Mouse (Mus musculus): ENCODE data around the gene Ankrd9. TPM values are rescaled to one million over a fixed set of nuclear protein-coding genes. Genes with fewer than 3 reads are reported as not detected.
A peak's percentile ranks its signal among the peaks of the same experiment; 100 is the strongest.

The Ankrd9 gene
- polyA plus RNA-seq, 1 experiment from 2014 or later, result 10.8 TPM

DNA sequence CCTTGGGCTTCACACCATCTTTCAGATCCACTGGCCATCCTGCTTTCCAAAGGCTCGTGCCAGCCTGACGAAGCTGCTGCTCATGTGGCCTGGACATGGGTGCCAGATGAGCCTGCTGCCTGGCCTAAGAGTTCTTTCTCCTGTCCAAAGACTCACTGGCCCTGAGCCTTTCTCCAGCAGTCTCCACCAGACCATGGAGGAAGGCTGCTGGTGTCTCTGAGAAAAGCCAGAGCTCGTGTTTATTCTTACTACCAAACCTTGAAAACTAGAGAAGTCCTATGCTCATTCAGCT is 30.0 kb downstream of the Ankrd9 start:
- H3K9me3 ChIP-seq (ENCODE audit: control insufficient read depth, low read length), result no peaks in the 10 kb centered on the region
- H3K27me3 ChIP-seq (ENCODE audit: control insufficient read depth, insufficient read depth, low read length), result no peaks in the 10 kb centered on the region
- no peak overlapping the region for H3K4me2 ChIP-seq (ENCODE audit: low read length)
- H3K27ac ChIP-seq (replicated peaks in 1 of 2; ENCODE audit: control insufficient read depth in 1 of 2, insufficient read depth in 1 of 2, low read depth in 2 of 2, low read length in 2 of 2), result no peak overlapping the region
- H3K9ac ChIP-seq (ENCODE audit: low read length), result no peak overlapping the region
- no peak overlapping the region for H3K4me3 ChIP-seq (ENCODE audit: control insufficient read depth in 1 of 2, insufficient read depth in 1 of 2, low read depth in 1 of 2, low read length in 2 of 2)
- 79% methylated on average over 3 of the region's 3 CpGs for WGBS
- no peak for ATAC-seq (ENCODE audit: insufficient number of reproducible peaks, insufficient read depth, low FRiP score, low read depth)
- H3K4me1 ChIP-seq (ENCODE audit: control insufficient read depth in 2 of 2, insufficient read depth in 2 of 2, low read length in 2 of 2), result peaks cover 0 to 4% of the 10 kb centered on the region in 2 experiments; a peak in 1 of 4 replicates
- peaks cover 46% of the 10 kb centered on the region for H3K36me3 ChIP-seq (ENCODE audit: control insufficient read depth, insufficient read depth, low read length)

DNA sequence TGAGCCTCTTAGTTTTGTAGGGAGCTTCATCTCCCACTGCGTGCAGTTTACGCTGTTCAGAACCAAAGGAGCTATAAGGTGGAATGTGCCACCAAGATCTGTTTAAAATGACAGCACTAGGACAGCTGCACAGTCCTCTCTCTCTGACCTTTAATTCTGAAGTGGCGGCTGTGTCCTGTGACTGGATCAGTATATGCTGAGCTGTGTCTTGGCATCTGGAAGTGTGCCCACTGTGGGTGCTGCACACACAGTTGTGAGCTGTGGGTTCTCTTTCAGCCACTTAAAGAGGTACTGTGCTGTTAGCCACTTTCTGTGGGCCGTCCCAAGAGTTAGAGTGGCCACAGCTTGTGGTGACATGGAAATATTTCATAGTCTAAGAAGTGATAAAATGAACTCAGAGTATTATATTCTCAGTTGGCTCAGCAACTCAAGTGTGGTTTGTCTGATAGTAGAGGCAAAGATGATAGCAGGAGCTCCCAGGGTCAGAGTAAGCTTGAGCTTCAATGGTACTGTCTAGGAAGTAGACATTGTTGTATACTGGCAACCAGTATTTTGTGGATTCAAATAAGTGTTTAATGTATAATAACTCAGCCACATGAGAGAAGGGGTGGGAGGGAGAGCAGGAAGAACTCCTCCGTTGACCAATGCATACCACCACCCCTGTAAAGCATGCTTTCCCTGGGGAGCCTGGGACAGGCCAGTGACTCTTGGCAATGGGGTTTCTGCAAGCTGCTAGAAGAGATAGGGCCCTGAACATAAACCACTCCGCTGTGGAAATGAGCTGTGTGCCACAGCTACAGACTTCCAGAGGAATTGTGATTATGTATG is 30.5 kb downstream of the Ankrd9 start:
- Histone ChIP-seq H3K27me3 (ENCODE audit: control insufficient read depth, insufficient read depth, low read length) (no peaks in the 10 kb centered on the region), H3K4me1 (ENCODE audit: control insufficient read depth in 2 of 2, insufficient read depth in 2 of 2, low read length in 2 of 2) (peaks cover 0 to 4% of the 10 kb centered on the region in 2 experiments; a peak in 1 of 4 replicates), H3K4me2 (ENCODE audit: low read length) (no peak overlapping the region), H3K4me3 (ENCODE audit: control insufficient read depth in 1 of 2, insufficient read depth in 1 of 2, low read depth in 1 of 2, low read length in 2 of 2) (no peak overlapping the region), H3K9me3 (ENCODE audit: control insufficient read depth, low read length) (no peaks in the 10 kb centered on the region), H3K27ac (replicated peaks in 1 of 2; ENCODE audit: control insufficient read depth in 1 of 2, insufficient read depth in 1 of 2, low read depth in 2 of 2, low read length in 2 of 2) (no peak overlapping the region), H3K36me3 (ENCODE audit: control insufficient read depth, insufficient read depth, low read length) (peaks cover 48% of the 10 kb centered on the region), H3K9ac (ENCODE audit: low read length) (no peak overlapping the region)
- 76% methylated on average over 6 of the region's 6 CpGs for WGBS
- ATAC-seq (ENCODE audit: insufficient number of reproducible peaks, insufficient read depth, low FRiP score, low read depth), result no peak

DNA sequence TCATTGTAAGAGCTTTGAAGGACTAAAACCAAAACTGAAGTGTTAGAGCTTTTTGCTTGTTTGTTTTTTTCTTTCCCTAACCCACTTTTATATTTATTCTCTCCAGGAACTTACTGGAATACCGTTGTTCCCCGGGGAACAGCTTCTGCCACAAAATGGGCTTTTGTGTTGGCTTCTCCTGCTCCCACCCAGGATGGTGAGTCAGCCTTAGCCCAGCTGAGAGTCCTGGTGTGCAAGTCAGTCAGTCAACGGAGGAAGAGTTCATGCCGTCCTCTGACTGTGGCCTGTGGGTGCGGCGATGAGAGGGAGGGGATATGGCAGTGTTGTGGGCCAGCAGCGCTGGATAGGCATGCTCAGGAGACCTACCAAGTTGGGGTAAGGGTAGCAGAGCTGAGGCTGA is 32.6 kb downstream of the Ankrd9 start:
- no peak overlapping the region for H3K27ac ChIP-seq (replicated peaks in 1 of 2; ENCODE audit: control insufficient read depth in 1 of 2, insufficient read depth in 1 of 2, low read depth in 2 of 2, low read length in 2 of 2)
- ATAC-seq (ENCODE audit: insufficient number of reproducible peaks, insufficient read depth, low FRiP score, low read depth), result no peak
- no peaks in the 10 kb centered on the region for H3K27me3 ChIP-seq (ENCODE audit: control insufficient read depth, insufficient read depth, low read length)
- H3K36me3 ChIP-seq (ENCODE audit: control insufficient read depth, insufficient read depth, low read length), result peaks cover 49% of the 10 kb centered on the region
- peaks cover 0 to 4% of the 10 kb centered on the region in 2 experiments; a peak in 1 of 4 replicates for H3K4me1 ChIP-seq (ENCODE audit: control insufficient read depth in 2 of 2, insufficient read depth in 2 of 2, low read length in 2 of 2)
- no peak overlapping the region for H3K9ac ChIP-seq (ENCODE audit: low read length)
- no peaks in the 10 kb centered on the region for H3K9me3 ChIP-seq (ENCODE audit: control insufficient read depth, low read length)
- no peak overlapping the region for H3K4me2 ChIP-seq (ENCODE audit: low read length)
- WGBS, result 83% methylated on average over 7 of the region's 7 CpGs
- no peak overlapping the region for H3K4me3 ChIP-seq (ENCODE audit: control insufficient read depth in 1 of 2, insufficient read depth in 1 of 2, low read depth in 1 of 2, low read length in 2 of 2)

DNA sequence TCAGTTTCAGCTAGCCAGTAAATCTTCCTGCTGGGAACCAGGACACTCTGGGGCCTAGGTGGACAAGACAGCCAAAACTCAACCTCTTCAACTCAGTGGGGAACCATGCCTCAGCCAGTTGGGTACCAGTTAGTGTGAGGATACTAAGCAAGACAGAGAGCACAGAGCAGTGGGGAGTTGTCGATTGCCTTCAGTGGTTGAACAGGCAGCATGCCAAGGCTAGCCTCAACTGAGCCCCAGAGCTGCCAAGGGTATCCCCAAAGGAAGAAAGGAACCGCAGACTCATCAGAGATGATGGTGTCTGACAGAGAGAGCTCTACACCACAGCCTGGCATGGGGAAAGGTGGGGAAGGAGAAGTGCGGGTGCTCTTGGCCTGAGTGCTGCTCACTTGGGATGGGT is 38.0 kb downstream of the Ankrd9 start:
- no peaks in the 10 kb centered on the region for H3K27me3 ChIP-seq (ENCODE audit: control insufficient read depth, insufficient read depth, low read length)
- H3K9ac ChIP-seq (ENCODE audit: low read length), result no peak overlapping the region
- peaks cover 48% of the 10 kb centered on the region; the same call in 1 of the 2 replicates for H3K36me3 ChIP-seq (ENCODE audit: control insufficient read depth, insufficient read depth, low read length)
- H3K4me1 ChIP-seq (ENCODE audit: control insufficient read depth in 2 of 2, insufficient read depth in 2 of 2, low read length in 2 of 2), result no peaks in the 10 kb centered on the region
- ATAC-seq (ENCODE audit: insufficient number of reproducible peaks, insufficient read depth, low FRiP score, low read depth), result no peak
- no peak overlapping the region for H3K4me3 ChIP-seq (ENCODE audit: control insufficient read depth in 1 of 2, insufficient read depth in 1 of 2, low read depth in 1 of 2, low read length in 2 of 2)
- H3K27ac ChIP-seq (replicated peaks in 1 of 2; ENCODE audit: control insufficient read depth in 1 of 2, insufficient read depth in 1 of 2, low read depth in 2 of 2, low read length in 2 of 2), result no peak overlapping the region
- 91% methylated on average over 3 of the region's 3 CpGs for WGBS
- H3K9me3 ChIP-seq (ENCODE audit: control insufficient read depth, low read length), result no peaks in the 10 kb centered on the region
- H3K4me2 ChIP-seq (ENCODE audit: low read length), result no peak overlapping the region

DNA sequence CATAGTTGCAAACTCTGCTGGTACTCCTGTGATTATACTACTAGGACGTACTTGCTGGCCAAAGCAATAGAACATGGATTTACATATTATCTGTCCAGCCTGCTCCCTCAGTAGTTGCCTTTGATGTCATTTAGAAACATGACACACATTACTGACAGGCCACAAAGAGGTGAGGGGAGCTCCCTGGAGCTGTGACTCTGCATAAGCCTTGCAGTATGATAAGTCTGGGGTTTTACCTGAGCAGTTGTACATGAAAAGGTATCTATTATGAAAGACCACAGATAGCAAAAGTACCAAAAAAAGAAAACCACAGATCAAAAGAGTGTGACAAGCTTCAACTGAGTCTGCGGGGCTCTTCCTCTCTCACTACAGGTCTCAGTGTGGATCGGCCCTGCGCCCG is 39.5 kb downstream of the Ankrd9 start:
- WGBS, result 95% methylated on average over 5 of the region's 5 CpGs
- Histone ChIP-seq H3K4me1 (ENCODE audit: control insufficient read depth in 2 of 2, insufficient read depth in 2 of 2, low read length in 2 of 2) (no peaks in the 10 kb centered on the region), H3K9me3 (ENCODE audit: control insufficient read depth, low read length) (no peaks in the 10 kb centered on the region), H3K4me3 (ENCODE audit: control insufficient read depth in 1 of 2, insufficient read depth in 1 of 2, low read depth in 1 of 2, low read length in 2 of 2) (no peak overlapping the region), H3K27ac (replicated peaks in 1 of 2; ENCODE audit: control insufficient read depth in 1 of 2, insufficient read depth in 1 of 2, low read depth in 2 of 2, low read length in 2 of 2) (no peak overlapping the region), H3K9ac (ENCODE audit: low read length) (no peak overlapping the region), H3K4me2 (ENCODE audit: low read length) (no peak overlapping the region), H3K27me3 (ENCODE audit: control insufficient read depth, insufficient read depth, low read length) (no peaks in the 10 kb centered on the region), H3K36me3 (ENCODE audit: control insufficient read depth, insufficient read depth, low read length) (peaks cover 35% of the 10 kb centered on the region; the same call in 1 of the 2 replicates)
- no peak for ATAC-seq (ENCODE audit: insufficient number of reproducible peaks, insufficient read depth, low FRiP score, low read depth)

DNA sequence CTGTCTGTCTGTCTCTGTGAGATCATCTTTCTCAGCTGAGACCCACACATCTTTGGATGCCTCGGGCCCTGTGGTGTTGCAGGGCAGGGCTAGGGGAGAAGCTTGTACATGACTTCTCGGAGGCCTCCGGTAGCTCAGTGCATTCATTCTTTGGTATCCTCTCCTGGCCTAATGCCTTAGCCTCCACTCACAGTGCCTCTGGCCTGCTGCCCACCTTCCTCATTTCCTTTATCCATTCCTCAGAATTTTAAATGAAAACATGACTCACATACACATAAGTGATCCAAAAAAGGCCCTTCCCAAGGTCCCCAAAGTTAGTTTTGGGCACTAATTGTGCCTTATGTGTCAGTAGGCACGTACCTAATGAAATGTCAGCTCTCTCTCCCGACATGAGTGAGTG is 41.3 kb downstream of the Ankrd9 start:
- Histone ChIP-seq H3K4me3 (ENCODE audit: control insufficient read depth in 1 of 2, insufficient read depth in 1 of 2, low read depth in 1 of 2, low read length in 2 of 2) (no peak overlapping the region), H3K4me1 (ENCODE audit: control insufficient read depth in 2 of 2, insufficient read depth in 2 of 2, low read length in 2 of 2) (no peaks in the 10 kb centered on the region), H3K9me3 (ENCODE audit: control insufficient read depth, low read length) (no peaks in the 10 kb centered on the region), H3K4me2 (ENCODE audit: low read length) (no peak overlapping the region), H3K9ac (ENCODE audit: low read length) (no peak overlapping the region), H3K27ac (replicated peaks in 1 of 2; ENCODE audit: control insufficient read depth in 1 of 2, insufficient read depth in 1 of 2, low read depth in 2 of 2, low read length in 2 of 2) (no peak overlapping the region), H3K27me3 (ENCODE audit: control insufficient read depth, insufficient read depth, low read length) (no peaks in the 10 kb centered on the region), H3K36me3 (ENCODE audit: control insufficient read depth, insufficient read depth, low read length) (peaks cover 48% of the 10 kb centered on the region)
- 88% methylated on average over 5 of the region's 5 CpGs for WGBS
- ATAC-seq (ENCODE audit: insufficient number of reproducible peaks, insufficient read depth, low FRiP score, low read depth), result no peak

DNA sequence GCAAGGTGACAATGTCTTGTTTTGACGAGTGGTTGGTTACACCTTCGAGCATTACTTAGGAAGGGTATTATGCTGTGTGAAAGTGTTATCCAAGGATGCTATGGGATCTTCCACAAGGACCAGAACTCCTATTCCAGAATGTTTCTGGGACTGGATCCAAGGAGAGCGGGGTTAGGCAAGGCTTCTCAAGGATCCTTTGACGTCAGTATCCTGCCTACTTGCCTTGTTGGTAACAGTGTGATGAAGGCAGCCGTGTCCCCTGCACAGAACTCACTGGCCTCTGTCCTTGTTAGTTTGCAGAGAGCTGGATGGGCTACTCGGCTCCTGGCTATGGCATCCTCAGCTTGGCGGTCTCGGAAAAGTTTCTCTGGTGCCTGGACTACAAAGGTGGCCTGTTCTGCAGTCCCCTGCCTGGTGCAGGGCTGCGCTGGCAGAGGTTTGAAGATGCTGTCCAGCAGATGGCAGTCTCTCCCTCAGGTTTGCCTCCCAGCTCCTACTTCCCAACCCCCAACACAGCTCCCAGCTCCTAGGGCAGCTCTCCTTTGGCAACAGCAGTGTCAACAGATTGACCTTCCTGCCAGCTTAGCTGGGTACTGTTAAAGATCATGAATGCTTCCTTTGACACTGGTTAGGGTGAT is 42.7 kb downstream of the Ankrd9 start:
- Histone ChIP-seq H3K4me3 (ENCODE audit: control insufficient read depth in 1 of 2, insufficient read depth in 1 of 2, low read depth in 1 of 2, low read length in 2 of 2) (no peak overlapping the region), H3K9me3 (ENCODE audit: control insufficient read depth, low read length) (no peaks in the 10 kb centered on the region), H3K27me3 (ENCODE audit: control insufficient read depth, insufficient read depth, low read length) (no peaks in the 10 kb centered on the region), H3K4me2 (ENCODE audit: low read length) (no peak overlapping the region), H3K9ac (ENCODE audit: low read length) (no peak overlapping the region), H3K4me1 (ENCODE audit: control insufficient read depth in 2 of 2, insufficient read depth in 2 of 2, low read length in 2 of 2) (no peaks in the 10 kb centered on the region), H3K36me3 (ENCODE audit: control insufficient read depth, insufficient read depth, low read length) (peaks cover 54% of the 10 kb centered on the region), H3K27ac (replicated peaks in 1 of 2; ENCODE audit: control insufficient read depth in 1 of 2, insufficient read depth in 1 of 2, low read depth in 2 of 2, low read length in 2 of 2) (no peak overlapping the region)
- ATAC-seq (ENCODE audit: insufficient number of reproducible peaks, insufficient read depth, low FRiP score, low read depth), result peak; percentile 81
- WGBS, result 58% methylated on average over 9 of the region's 9 CpGs

Data from heart, embryonic 14.5 days (tissue).